Mouse (Mus musculus): ENCODE measurements around the gene Tas1r3.

DNA sequence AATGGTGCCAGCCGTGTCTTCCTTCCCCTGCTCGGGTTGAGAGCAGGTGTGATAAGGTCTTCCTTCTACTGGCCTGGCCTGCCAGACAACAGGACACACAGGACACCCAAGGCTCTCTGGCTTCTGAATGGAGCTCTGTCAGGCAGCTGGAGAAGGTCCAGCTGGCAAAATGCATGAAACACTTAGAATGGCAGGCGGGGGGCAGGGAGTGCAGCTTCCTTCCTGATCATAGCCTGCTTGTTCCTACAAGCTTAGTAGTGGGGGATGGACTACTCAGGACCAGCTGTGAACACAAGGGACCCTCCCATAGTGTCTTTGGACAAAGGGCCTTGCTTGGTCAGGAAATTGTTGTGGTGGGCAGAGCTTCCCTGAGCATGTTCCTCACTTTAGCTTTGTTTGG lies 38.0 kb upstream of the Tas1r3 start:
- no peak for TF ChIP-seq CTCF (IDR thresholded peaks at IDR 0.05; ENCODE audit: control insufficient read depth, insufficient read depth, insufficient read length)
- no peak for TF ChIP-seq MYOD1 (IDR thresholded peaks at IDR 0.05; ENCODE audit: control insufficient read depth, insufficient read length, low read depth)
- no peak for TF ChIP-seq USF1 (IDR thresholded peaks at IDR 0.05; ENCODE audit: low read depth)
- no peak for TF ChIP-seq MAX (IDR thresholded peaks at IDR 0.05)
- TF ChIP-seq FOSL1 (IDR thresholded peaks at IDR 0.05; ENCODE audit: insufficient read depth, low read length, poor library complexity, severe bottlenecking), result no peak
- TF ChIP-seq MYOG (IDR thresholded peaks at IDR 0.05; ENCODE audit: control insufficient read depth, extremely low read depth, insufficient read length), result no peak
- TF ChIP-seq CEBPB (IDR thresholded peaks at IDR 0.05; ENCODE audit: low read depth), result no peak
